Mouse (Mus musculus) hindbrain, embryonic 14.5 days (tissue): Measurements from ENCODE around the gene Klra17. TPM values are rescaled to one million over a fixed set of nuclear protein-coding genes. Genes with fewer than 3 reads are reported as not detected.
"Not testable (repeated sequence)": the region's sequence is repeated elsewhere in the genome, so short reads cannot be mapped to it uniquely, and the experiment has no call there.

Source experiments
- ATAC-seq: fragments of 200-750 bp; cut with Nextera tagmentation; 2 replicates; pipeline ENCODE4 v1.8.0; 2017; ENCODE audit warnings: moderate number of reproducible peaks, mild to moderate bottlenecking, moderate TSS enrichment, moderate library complexity; ENCODE audit not compliant: low FRiP score
- DNase-seq: peaks from one replicate; pipeline ENCODE4 v3.0.0-alpha.2; 2015; ENCODE audit warnings: low spot score
- H3K27ac ChIP-seq: fragments of 300-500 bp; sonication (generic); 2 replicates; pipeline ENCODE4 v1.5.1; 2014; ENCODE audit warnings: mild to moderate bottlenecking, moderate library complexity
- H3K27me3 ChIP-seq: fragments of 300-500 bp; sonication (generic); 2 replicates; pipeline ENCODE4 v1.6.1; 2014; ENCODE audit warnings: mild to moderate bottlenecking, low read length, mixed read lengths; ENCODE audit not compliant: control insufficient read depth, insufficient read depth
- H3K36me3 ChIP-seq: fragments of 300-500 bp; sonication (generic); replicated peaks from 2 replicates; pipeline ENCODE4 v1.6.1; 2014; ENCODE audit not compliant: control insufficient read depth, insufficient read depth
- H3K4me1 ChIP-seq: fragments of 300-500 bp; sonication (generic); replicated peaks from 2 replicates; pipeline ENCODE4 v1.6.1; 2014; ENCODE audit warnings: antibody characterized with exemption, low read length, mixed read lengths; ENCODE audit not compliant: control insufficient read depth, insufficient read depth
- H3K4me2 ChIP-seq: fragments of 300-500 bp; sonication (generic); replicated peaks from 2 replicates; pipeline ENCODE4 v1.6.1; 2014; ENCODE audit warnings: mild to moderate bottlenecking, moderate library complexity
- H3K4me3 ChIP-seq: fragments of 300-500 bp; sonication (generic); replicated peaks from 2 replicates; pipeline ENCODE4 v1.5.1; 2014; ENCODE audit warnings: mild to moderate bottlenecking, low read length
- H3K9ac ChIP-seq: fragments of 300-500 bp; sonication (generic); 2 replicates; pipeline ENCODE4 v1.6.1; 2014
- H3K9me3 ChIP-seq: fragments of 300-500 bp; sonication (generic); 2 replicates; pipeline ENCODE4 v1.6.1; 2016; ENCODE audit warnings: low read length; ENCODE audit not compliant: control insufficient read depth
- WGBS: fragments of 180-500 bp; shearing (Covaris S2); extraction: QIAGEN DNeasy Blood & Tissue Kit; methylation state at CpG from one replicate; pipeline ENCODE4 v1.1.7; 2014; 5-methylcytosine and 5-hydroxymethylcytosine counted together
- polyA plus RNA-seq: library from polyadenylated mRNA; unstranded; fragments of >200 nt; fragmentation: Nextera tagmentation; extraction: Ambion mirVana; gene quantifications from 2 replicates; pipeline ENCODE4 v1.2.1, GENCODE M21; 2014

Klra17 gene
- not detected in 2 replicates for polyA plus RNA-seq

GRCm38 (mm10) chr6:129876549-129876948 is at the start of gene Klra17:
Klra17 (minus strand) TSS chr6:129876672.
- Histone ChIP-seq H3K9ac (no peak within 1 kb of the TSS), H3K4me3 (no peak within 1 kb of the TSS), H3K4me1 (no peaks in the 10 kb centered on the region), H3K9me3 (peaks cover 23% of the 10 kb centered on the region), H3K27ac (no peak within 1 kb of the TSS), H3K27me3 (no peaks in the 10 kb centered on the region), H3K36me3 (no peaks in the 10 kb centered on the region), H3K4me2 (no peak within 1 kb of the TSS)
- 54% methylated on average over 1 of the region's 1 CpGs for WGBS
- no peak for ATAC-seq
- DNase-seq: no peak

GRCm38 (mm10) chr6:129917476-129917946 is 41.0 kb upstream of the Klra17 start, which contains the start of gene Klra5:
Klra5 (minus strand) TSS chr6:129917650.
- not testable (repeated sequence) for H3K27ac ChIP-seq, H3K4me1 ChIP-seq, DNase-seq, H3K36me3 ChIP-seq, H3K4me3 ChIP-seq, H3K27me3 ChIP-seq, ATAC-seq, H3K4me2 ChIP-seq, H3K9ac ChIP-seq
- H3K9me3 ChIP-seq: peaks cover 24% of the 10 kb centered on the region

- Histone ChIP-seq H3K27ac (no peak overlapping the region), H3K27me3 (no peaks in the 10 kb centered on the region), H3K4me1 (no peaks in the 10 kb centered on the region), H3K4me3 (no peak overlapping the region), H3K9me3 (peaks cover 20% of the 10 kb centered on the region), H3K36me3 (no peaks in the 10 kb centered on the region), H3K9ac (no peak overlapping the region), H3K4me2 (no peak overlapping the region)
- 72% methylated on average over 1 of the region's 1 CpGs for WGBS
- no peak for DNase-seq
- no peak for ATAC-seq
Observed at GRCm38 (mm10) chr6:129916996-129917395, 40.5 kb upstream of the Klra17 start.

GRCm38 (mm10) chr6:129882525-129882924 is 6.1 kb upstream of the Klra17 start:
- H3K36me3 ChIP-seq: no peaks in the 10 kb centered on the region
- no peaks in the 10 kb centered on the region for H3K27me3 ChIP-seq
- 77% methylated on average over 2 of the region's 2 CpGs for WGBS

GRCm38 (mm10) chr6:129862349-129862748 is 14.1 kb downstream of the Klra17 start, which contains the start of gene Gm17631:
Gm17631 (plus strand) TSS chr6:129862649.
- not testable (repeated sequence) for H3K36me3 ChIP-seq, ATAC-seq, H3K4me1 ChIP-seq, H3K4me2 ChIP-seq, H3K9ac ChIP-seq, H3K4me3 ChIP-seq, H3K27me3 ChIP-seq, H3K27ac ChIP-seq, H3K9me3 ChIP-seq, DNase-seq
- WGBS: no CpG with 5 or more reads among the region's 3 CpGs

More at GRCm38 (mm10) chr6:129882525-129882924, 6.1 kb upstream of the Klra17 start:
- Histone ChIP-seq H3K27ac (no peak overlapping the region), H3K4me2 (no peak overlapping the region), H3K9ac (no peak overlapping the region), H3K4me3 (no peak overlapping the region), H3K4me1 (no peaks in the 10 kb centered on the region), H3K9me3 (peaks cover 25% of the 10 kb centered on the region)
- DNase-seq (no peak), ATAC-seq (no peak)

- H3K4me3 ChIP-seq: no peak overlapping the region
- ATAC-seq (no peak), DNase-seq (no peak)
- no peaks in the 10 kb centered on the region for H3K27me3 ChIP-seq
- WGBS: 89% methylated on average over 1 of the region's 1 CpGs
- peaks cover 19% of the 10 kb centered on the region; the same call in 1 of the 2 replicates for H3K9me3 ChIP-seq
- H3K4me1 ChIP-seq: no peaks in the 10 kb centered on the region
- H3K4me2 ChIP-seq: no peak overlapping the region
- H3K36me3 ChIP-seq: no peaks in the 10 kb centered on the region
- no peak overlapping the region for H3K9ac ChIP-seq
- no peak overlapping the region for H3K27ac ChIP-seq
Observed at GRCm38 (mm10) chr6:129825559-129825958, 50.9 kb downstream of the Klra17 start.

GRCm38 (mm10) chr6:129824004-129824403 is 52.5 kb downstream of the Klra17 start:
- 90% methylated on average over 1 of the region's 1 CpGs for WGBS
- DNase-seq: no peak

GRCm38 (mm10) chr6:129817731-129818130 is 58.7 kb downstream of the Klra17 start:
- WGBS: 63% methylated on average over 3 of the region's 3 CpGs
- Histone ChIP-seq H3K27ac (no peak overlapping the region), H3K4me1 (no peaks in the 10 kb centered on the region), H3K36me3 (no peaks in the 10 kb centered on the region), H3K9me3 (peaks cover 8% of the 10 kb centered on the region; the same call in 1 of the 2 replicates), H3K4me2 (no peak overlapping the region), H3K4me3 (no peak overlapping the region), H3K9ac (no peak overlapping the region), H3K27me3 (no peaks in the 10 kb centered on the region)
- DNase-seq (no peak), ATAC-seq (no peak)

More at GRCm38 (mm10) chr6:129824004-129824403, 52.5 kb downstream of the Klra17 start:
- Histone ChIP-seq H3K27me3 (no peaks in the 10 kb centered on the region), H3K4me1 (no peaks in the 10 kb centered on the region), H3K36me3 (no peaks in the 10 kb centered on the region), H3K4me2 (no peak overlapping the region), H3K9me3 (peaks cover 21% of the 10 kb centered on the region; the same call in 1 of the 2 replicates), H3K27ac (no peak overlapping the region), H3K4me3 (no peak overlapping the region), H3K9ac (no peak overlapping the region)
- ATAC-seq: no peak

GRCm38 (mm10) chr6:129784170-129784569 is 92.3 kb downstream of the Klra17 start, which contains the start of gene Gm156:
Gm156 (minus strand) TSS chr6:129784270.
- not testable (repeated sequence) for H3K4me2 ChIP-seq
- WGBS: 94% methylated on average over 3 of the region's 3 CpGs

More at GRCm38 (mm10) chr6:129784170-129784569, 92.3 kb downstream of the Klra17 start, which contains the start of gene Gm156:
- not testable (repeated sequence) for H3K27ac ChIP-seq, ATAC-seq, H3K27me3 ChIP-seq, H3K9me3 ChIP-seq, H3K9ac ChIP-seq, H3K36me3 ChIP-seq, DNase-seq, H3K4me3 ChIP-seq, H3K4me1 ChIP-seq
